Mouse (Mus musculus): ENCODE results near the gene Lpcat1.

The Lpcat1 gene

GRCm38 (mm10) chr13:73429605-73430321, 37.2 kb upstream of the Lpcat1 start:
- Histone ChIP-seq H3K36me3 (ENCODE audit: insufficient read depth, low read length) (no peaks in the 10 kb centered on the region), H3K4me1 (replicated peaks; ENCODE audit: low read depth, low read length) (peaks cover 17% of the 10 kb centered on the region)

GRCm38 (mm10) chr13:73432466-73433149, 34.4 kb upstream of the Lpcat1 start:
- Histone ChIP-seq H3K27me3 (ENCODE audit: insufficient read depth, low read length) (no peaks in the 10 kb centered on the region), H3K4me1 (replicated peaks; ENCODE audit: low read depth, low read length) (peaks cover 17% of the 10 kb centered on the region), H3K36me3 (ENCODE audit: insufficient read depth, low read length) (no peaks in the 10 kb centered on the region), H3K9me3 (ENCODE audit: low read length) (no peaks in the 10 kb centered on the region), H3K4me3 (replicated peaks; ENCODE audit: low read length) (no peak overlapping the region)
- no peak for TF ChIP-seq NANOG (IDR thresholded peaks at IDR 0.05; ENCODE audit: borderline replicate concordance, low read length)
- TF ChIP-seq CTCF (conservative IDR thresholded peaks at IDR 0.05; ENCODE audit: low read length): no peak
- TF ChIP-seq POU5F1 (IDR thresholded peaks at IDR 0.05; ENCODE audit: borderline replicate concordance, low read length): no peak

More at GRCm38 (mm10) chr13:73429605-73430321, 37.2 kb upstream of the Lpcat1 start:
- Histone ChIP-seq H3K9me3 (ENCODE audit: low read length) (no peaks in the 10 kb centered on the region), H3K4me3 (replicated peaks; ENCODE audit: low read length) (no peak overlapping the region), H3K27me3 (ENCODE audit: insufficient read depth, low read length) (no peaks in the 10 kb centered on the region)
- no peak for TF ChIP-seq POU5F1 (IDR thresholded peaks at IDR 0.05; ENCODE audit: borderline replicate concordance, low read length)
- no peak for TF ChIP-seq NANOG (IDR thresholded peaks at IDR 0.05; ENCODE audit: borderline replicate concordance, low read length)
- TF ChIP-seq CTCF (conservative IDR thresholded peaks at IDR 0.05; ENCODE audit: low read length): no peak

- Histone ChIP-seq H3K4me1 (replicated peaks; ENCODE audit: low read depth, low read length) (peaks cover 17% of the 10 kb centered on the region), H3K27me3 (ENCODE audit: insufficient read depth, low read length) (no peaks in the 10 kb centered on the region), H3K4me3 (replicated peaks; ENCODE audit: low read length) (no peak overlapping the region), H3K9me3 (ENCODE audit: low read length) (no peaks in the 10 kb centered on the region), H3K36me3 (ENCODE audit: insufficient read depth, low read length) (no peaks in the 10 kb centered on the region)
- TF ChIP-seq CTCF (conservative IDR thresholded peaks at IDR 0.05; ENCODE audit: low read length) (no peak), NANOG (IDR thresholded peaks at IDR 0.05; ENCODE audit: borderline replicate concordance, low read length) (no peak), POU5F1 (IDR thresholded peaks at IDR 0.05; ENCODE audit: borderline replicate concordance, low read length) (no peak)
Measured at GRCm38 (mm10) chr13:73433681-73434535, 33.1 kb upstream of the Lpcat1 start.

- Histone ChIP-seq H3K4me3 (replicated peaks; ENCODE audit: low read length) (no peak overlapping the region), H3K36me3 (ENCODE audit: insufficient read depth, low read length) (no peaks in the 10 kb centered on the region), H3K4me1 (replicated peaks; ENCODE audit: low read depth, low read length) (peaks cover 17% of the 10 kb centered on the region), H3K27me3 (ENCODE audit: insufficient read depth, low read length) (no peaks in the 10 kb centered on the region; the same call in 1 of the 2 replicates), H3K9me3 (ENCODE audit: low read length) (no peaks in the 10 kb centered on the region)
- TF ChIP-seq NANOG (IDR thresholded peaks at IDR 0.05; ENCODE audit: borderline replicate concordance, low read length) (no peak), CTCF (conservative IDR thresholded peaks at IDR 0.05; ENCODE audit: low read length) (no peak), POU5F1 (IDR thresholded peaks at IDR 0.05; ENCODE audit: borderline replicate concordance, low read length) (no peak)
Measured at GRCm38 (mm10) chr13:73434687-73435086, 32.3 kb upstream of the Lpcat1 start.

- Histone ChIP-seq H3K9me3 (ENCODE audit: low read length) (no peaks in the 10 kb centered on the region), H3K27me3 (ENCODE audit: insufficient read depth, low read length) (no peaks in the 10 kb centered on the region; the same call in 1 of the 2 replicates), H3K4me3 (replicated peaks; ENCODE audit: low read length) (no peak overlapping the region), H3K36me3 (ENCODE audit: insufficient read depth, low read length) (no peaks in the 10 kb centered on the region), H3K4me1 (replicated peaks; ENCODE audit: low read depth, low read length) (peaks cover 17% of the 10 kb centered on the region)
- no peak for TF ChIP-seq CTCF (conservative IDR thresholded peaks at IDR 0.05; ENCODE audit: low read length)
- no peak for TF ChIP-seq POU5F1 (IDR thresholded peaks at IDR 0.05; ENCODE audit: borderline replicate concordance, low read length)
- no peak for TF ChIP-seq NANOG (IDR thresholded peaks at IDR 0.05; ENCODE audit: borderline replicate concordance, low read length)
Measured at GRCm38 (mm10) chr13:73435662-73436061, 31.3 kb upstream of the Lpcat1 start.

GRCm38 (mm10) chr13:73439057-73439456, 27.9 kb upstream of the Lpcat1 start:
- TF ChIP-seq CTCF (conservative IDR thresholded peaks at IDR 0.05; ENCODE audit: low read length) (no peak), NANOG (IDR thresholded peaks at IDR 0.05; ENCODE audit: borderline replicate concordance, low read length) (no peak), POU5F1 (IDR thresholded peaks at IDR 0.05; ENCODE audit: borderline replicate concordance, low read length) (no peak)
- Histone ChIP-seq H3K36me3 (ENCODE audit: insufficient read depth, low read length) (no peaks in the 10 kb centered on the region), H3K4me1 (replicated peaks; ENCODE audit: low read depth, low read length) (peaks cover 2% of the 10 kb centered on the region), H3K4me3 (replicated peaks; ENCODE audit: low read length) (no peak overlapping the region), H3K27me3 (ENCODE audit: insufficient read depth, low read length) (no peaks in the 10 kb centered on the region; the same call in 1 of the 2 replicates), H3K9me3 (ENCODE audit: low read length) (no peaks in the 10 kb centered on the region)

GRCm38 (mm10) chr13:73441032-73441431, 26.0 kb upstream of the Lpcat1 start:
- no peaks in the 10 kb centered on the region for H3K4me1 ChIP-seq (replicated peaks; ENCODE audit: low read depth, low read length)
- no peaks in the 10 kb centered on the region; the same call in 1 of the 2 replicates for H3K27me3 ChIP-seq (ENCODE audit: insufficient read depth, low read length)
- no peaks in the 10 kb centered on the region for H3K36me3 ChIP-seq (ENCODE audit: insufficient read depth, low read length)
- no peak overlapping the region for H3K4me3 ChIP-seq (replicated peaks; ENCODE audit: low read length)
- TF ChIP-seq NANOG (IDR thresholded peaks at IDR 0.05; ENCODE audit: borderline replicate concordance, low read length) (no peak), POU5F1 (IDR thresholded peaks at IDR 0.05; ENCODE audit: borderline replicate concordance, low read length) (no peak), CTCF (conservative IDR thresholded peaks at IDR 0.05; ENCODE audit: low read length) (no peak)
- no peaks in the 10 kb centered on the region for H3K9me3 ChIP-seq (ENCODE audit: low read length)

GRCm38 (mm10) chr13:73441686-73442085, 25.3 kb upstream of the Lpcat1 start:
- no peak for TF ChIP-seq NANOG (IDR thresholded peaks at IDR 0.05; ENCODE audit: borderline replicate concordance, low read length)
- no peak for TF ChIP-seq CTCF (conservative IDR thresholded peaks at IDR 0.05; ENCODE audit: low read length)
- no peak for TF ChIP-seq POU5F1 (IDR thresholded peaks at IDR 0.05; ENCODE audit: borderline replicate concordance, low read length)
- Histone ChIP-seq H3K9me3 (ENCODE audit: low read length) (no peaks in the 10 kb centered on the region), H3K4me1 (replicated peaks; ENCODE audit: low read depth, low read length) (peaks cover 4% of the 10 kb centered on the region; the same call in 1 of the 2 replicates), H3K27me3 (ENCODE audit: insufficient read depth, low read length) (no peaks in the 10 kb centered on the region; the same call in 1 of the 2 replicates), H3K36me3 (ENCODE audit: insufficient read depth, low read length) (no peaks in the 10 kb centered on the region), H3K4me3 (replicated peaks; ENCODE audit: low read length) (no peak overlapping the region)

Measured in E14TG2a.4 (cell line).